Mouse (Mus musculus) gastrocnemius, postnatal 36 days (tissue): ENCODE measurements at regions not wholly inside any gene's neighbourhood (a gene's known extent, or its start where the extent isn't known, plus 50 kb on each side); places are given as distances from the start of the nearest gene placed in this dataset.
"Not testable (repeated sequence)": the region's sequence is repeated elsewhere in the genome, so short reads cannot be mapped to it uniquely, and the experiment has no call there.

Experiments
- DNase-seq, 2 experiments: peaks; one replicate each; pipeline ENCODE4 v3.0.0; 2022
- intact Hi-C: fragments of 180-260 bp; cut with DNase I; formaldehyde crosslinking; loops from one replicate; pipeline ENCODE4 v1.15.1; 2025

DNA sequence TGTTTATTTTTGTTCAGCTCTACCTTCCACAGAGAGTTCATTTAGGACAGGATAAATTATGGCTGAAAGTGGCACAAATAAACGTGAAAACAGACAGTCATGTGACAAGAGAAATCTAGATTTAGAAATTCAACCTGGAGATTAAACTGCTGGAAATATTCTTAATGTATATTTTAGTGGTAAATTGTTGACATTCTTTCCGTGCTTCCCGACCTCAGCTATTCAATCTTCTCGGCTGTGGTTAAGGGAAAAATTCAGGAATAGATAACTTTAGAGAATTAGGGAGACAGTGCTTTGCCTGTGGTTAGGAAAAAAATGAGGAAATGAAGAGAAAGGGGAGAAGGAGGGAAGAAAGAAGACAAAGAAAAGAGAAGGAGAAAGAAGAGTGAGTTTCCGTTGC, 211.7 kb upstream of the Tsc22d2 start:
- DNase-seq: no peak
- intact Hi-C loops: no loop called here

DNA sequence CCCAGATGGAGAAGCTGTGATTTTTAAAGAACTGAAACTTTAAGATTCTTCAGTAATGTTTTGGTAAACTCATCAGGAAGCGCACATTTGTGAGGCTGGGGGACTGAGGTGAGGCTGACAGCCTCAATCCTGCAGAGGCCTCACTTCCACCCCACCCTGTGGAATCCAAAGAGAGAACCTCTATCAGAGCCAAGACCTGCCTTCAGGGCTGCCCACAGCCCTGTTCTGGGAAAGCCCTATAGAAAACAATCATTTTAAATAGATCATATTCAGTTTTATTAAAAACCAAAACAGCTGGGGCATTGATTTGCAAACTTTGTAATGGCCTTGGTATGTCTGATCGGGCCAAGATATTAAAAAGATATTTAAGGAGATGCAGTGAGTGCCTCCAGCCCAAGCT, 210.7 kb upstream of the Tsc22d2 start:
- intact Hi-C loops: no loop called here

DNA sequence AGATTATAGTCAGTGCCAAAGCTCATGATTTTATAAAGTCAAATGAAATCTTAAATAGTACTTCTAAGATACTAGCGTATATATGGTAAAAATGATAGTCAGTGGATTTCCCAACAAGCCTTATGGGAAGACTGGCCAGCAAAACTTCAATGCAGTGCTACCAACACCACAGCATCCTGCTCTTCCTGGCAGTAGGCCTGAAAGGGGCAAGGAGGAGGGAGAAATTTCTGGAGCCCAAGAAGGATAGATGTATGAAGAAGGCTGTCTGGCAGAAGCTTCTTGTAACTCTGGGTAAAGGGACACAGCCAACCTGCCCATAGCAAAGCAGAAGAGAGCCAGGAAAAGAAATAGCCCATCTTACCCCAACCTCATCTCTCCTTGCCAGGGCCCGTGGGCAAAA, 209.0 kb upstream of the Tsc22d2 start:
- intact Hi-C loops: no loop called here

More for the DNA sequence above, 210.7 kb upstream of the Tsc22d2 start:
- DNase-seq: no peak

DNA sequence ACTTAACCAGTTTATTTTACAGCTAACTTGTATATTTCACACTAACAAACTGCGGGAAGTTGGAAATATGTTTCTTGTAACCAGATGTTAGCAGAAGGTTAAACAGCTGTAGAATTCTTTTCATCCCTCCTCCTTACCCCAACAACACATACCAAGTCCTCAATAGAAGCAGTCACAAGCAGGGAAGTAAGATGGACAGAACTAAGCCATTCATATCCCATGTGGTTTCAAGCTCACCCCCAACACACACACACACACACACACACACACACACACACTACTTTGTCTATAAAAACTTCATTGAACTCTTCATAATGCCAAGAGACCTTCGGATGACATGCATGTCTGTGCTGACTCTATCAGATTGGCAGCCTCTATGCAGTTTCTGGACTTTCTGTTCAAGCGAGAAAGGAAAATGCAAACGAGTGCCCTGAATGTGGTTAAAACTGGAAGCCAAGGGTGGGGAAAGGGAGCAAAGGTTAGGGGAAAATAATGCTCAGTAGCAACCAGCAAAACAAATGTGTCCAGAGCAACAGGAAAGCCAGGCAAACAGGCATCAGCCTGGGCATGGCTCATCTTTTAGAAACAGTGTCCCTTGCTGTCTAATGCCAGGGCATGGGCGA, 207.6 kb upstream of the Tsc22d2 start:
- intact Hi-C loops: no loop called here
- DNase-seq: no peak

More for the DNA sequence above, 209.0 kb upstream of the Tsc22d2 start:
- no peak for DNase-seq

DNA sequence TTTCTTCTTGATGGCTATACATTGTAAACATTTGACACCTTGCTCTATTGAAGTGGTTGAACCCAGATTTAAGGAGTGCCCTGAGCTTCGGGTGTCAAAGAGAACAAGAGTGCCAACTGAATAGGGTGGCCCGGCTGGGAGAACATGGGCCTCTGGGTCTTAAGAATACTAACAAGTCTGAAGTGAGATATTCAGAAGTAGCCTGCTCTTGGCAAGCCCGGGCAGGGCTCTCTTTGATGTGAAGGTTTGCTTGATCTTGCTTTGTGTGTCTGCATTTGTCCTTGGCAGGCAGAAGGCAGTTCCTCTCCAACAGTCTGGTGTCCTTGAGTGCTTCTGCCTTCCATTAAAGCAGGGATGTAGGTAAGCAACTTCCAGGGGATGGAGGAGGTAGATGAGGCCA, 203.5 kb upstream of the Tsc22d2 start:
- DNase-seq: no peak
- intact Hi-C loops: no loop called here

DNA sequence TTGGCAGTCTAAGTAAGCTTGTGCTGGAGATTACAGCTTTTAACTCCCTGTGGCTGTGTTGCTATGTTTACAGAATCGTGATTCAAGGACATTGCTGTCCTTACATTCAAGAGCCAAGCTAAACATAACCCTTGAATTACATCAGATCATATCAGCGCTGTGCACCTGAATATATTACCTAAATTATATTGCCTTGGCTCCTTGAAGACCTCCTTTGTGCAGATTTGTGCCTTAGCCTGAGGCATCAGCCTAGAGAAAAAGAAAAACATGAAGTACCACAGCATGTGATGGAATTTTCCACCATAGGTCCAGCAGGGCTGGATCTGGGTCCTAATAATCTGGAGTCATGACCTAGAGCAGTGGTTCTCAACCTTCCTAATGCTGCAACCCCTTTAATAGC, 189.8 kb upstream of the Tsc22d2 start:
- no peak for DNase-seq
- intact Hi-C loops: no loop called here

DNA sequence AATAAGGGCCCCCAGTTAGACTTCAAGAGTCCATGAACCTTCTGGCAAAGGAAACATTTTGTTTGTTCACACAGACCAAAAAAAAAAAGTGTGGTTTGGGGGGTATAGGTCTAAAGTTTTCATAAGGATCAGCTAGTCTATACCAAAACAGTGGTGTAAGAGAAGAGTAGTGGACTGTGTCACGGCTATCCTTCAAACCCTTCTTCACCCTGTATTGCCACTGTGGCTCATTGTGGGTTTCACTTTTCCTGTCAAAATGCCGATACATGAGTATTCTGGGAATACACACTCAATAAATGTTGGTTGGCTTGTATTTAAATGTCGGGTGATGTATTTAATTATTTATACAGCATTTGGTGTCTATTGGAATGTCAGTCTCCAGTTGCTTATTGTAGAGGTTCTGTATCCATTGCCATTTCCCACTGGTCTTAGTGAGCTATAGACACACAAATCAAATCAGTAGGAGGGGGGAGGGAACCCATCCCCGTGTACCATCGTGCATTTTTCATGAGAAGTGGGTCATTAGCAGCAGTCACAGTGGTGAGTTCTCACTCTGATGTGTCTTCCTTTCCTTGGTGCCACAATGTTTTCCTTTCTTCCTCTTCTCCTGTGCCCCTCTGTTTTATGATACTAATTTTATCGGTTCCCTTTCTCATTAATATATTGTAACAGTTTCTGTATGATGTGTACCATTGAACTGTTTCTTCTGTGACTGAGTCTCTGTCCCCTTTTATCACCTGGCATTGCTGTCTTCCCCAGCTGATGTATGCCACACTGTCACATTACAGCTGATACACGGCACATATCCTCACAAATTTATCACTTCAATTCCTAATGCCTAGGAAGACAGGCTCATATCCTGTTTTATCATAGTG, 187.8 kb upstream of the Tsc22d2 start:
- no peak for DNase-seq
- intact Hi-C loops: no loop called here

DNA sequence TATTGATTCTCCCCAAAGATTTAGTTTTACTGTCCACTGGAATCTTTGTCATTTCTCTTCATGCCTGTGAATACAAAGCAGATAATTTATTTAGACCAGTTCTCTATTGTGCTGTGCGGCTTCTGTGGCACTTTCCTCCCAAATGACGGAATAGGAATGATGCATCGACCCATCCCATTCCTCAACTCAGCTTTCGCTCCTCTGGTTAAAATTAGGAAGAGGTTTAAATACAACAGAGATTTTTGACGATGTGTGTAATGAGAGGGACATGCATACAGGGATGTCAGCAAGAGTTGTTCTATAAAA, 187.2 kb upstream of the Tsc22d2 start:
- DNase-seq: no peak
- intact Hi-C loops: no loop called here

DNA sequence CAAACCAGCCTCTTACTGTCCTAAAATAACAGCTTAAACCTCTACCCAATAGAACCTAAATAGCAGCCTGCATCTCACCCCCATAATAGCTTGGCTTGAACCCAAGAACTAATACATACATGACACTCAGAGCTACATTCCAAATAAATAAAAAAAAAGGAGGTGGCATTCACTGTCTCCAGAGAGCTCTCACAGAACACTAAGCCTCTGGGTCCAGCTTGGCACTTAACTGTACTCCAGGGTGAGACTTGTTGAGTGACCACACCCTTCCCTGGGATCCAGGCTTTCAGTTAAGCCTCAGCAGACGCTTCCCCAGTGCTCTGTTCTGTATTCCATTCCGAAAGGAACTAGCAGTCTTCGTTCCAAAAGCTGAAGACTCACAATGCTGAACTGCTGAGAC, 186.3 kb upstream of the Tsc22d2 start:
- DNase-seq: no peak
- intact Hi-C loops: no loop called here

DNA sequence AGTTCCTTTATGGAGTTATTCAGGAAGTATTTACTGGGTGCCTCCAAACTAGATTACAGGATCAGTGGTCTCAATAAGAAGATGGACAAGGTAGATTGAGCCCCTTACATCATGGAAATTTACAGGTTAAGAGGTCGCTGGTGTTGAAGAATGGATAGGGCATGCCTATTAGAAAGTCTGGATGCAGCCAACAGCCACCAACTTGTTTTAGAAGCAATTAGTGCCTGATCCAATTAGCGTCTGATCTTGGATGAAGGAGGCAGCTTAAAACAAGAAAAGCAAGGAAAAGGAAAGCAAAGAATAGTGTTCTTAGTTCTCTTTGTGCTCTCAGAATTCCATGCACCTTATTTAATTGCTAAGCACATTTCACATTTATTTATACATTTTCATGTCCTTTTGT, 182.8 kb upstream of the Tsc22d2 start:
- intact Hi-C loops: no loop called here
- DNase-seq: no peak

DNA sequence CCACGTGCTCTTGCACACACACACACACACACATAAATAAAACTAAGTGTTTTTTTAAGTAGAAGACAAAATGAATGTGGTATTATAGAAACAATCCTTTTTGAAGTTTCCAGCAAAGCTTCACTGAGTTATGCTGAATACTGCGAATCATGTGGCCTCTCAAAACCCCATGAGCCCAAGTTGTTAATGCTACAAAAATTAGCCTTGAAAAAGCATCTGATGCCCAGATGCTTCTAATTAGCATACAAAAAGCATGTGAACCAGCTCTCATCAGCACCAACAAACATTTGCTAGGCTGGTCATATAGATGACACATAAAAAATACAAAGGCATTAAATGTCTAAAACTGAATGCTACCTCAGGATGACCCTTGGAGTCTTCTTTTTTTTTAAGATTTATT, 181.2 kb upstream of the Tsc22d2 start:
- intact Hi-C loops: no loop called here
- DNase-seq: no peak

DNA sequence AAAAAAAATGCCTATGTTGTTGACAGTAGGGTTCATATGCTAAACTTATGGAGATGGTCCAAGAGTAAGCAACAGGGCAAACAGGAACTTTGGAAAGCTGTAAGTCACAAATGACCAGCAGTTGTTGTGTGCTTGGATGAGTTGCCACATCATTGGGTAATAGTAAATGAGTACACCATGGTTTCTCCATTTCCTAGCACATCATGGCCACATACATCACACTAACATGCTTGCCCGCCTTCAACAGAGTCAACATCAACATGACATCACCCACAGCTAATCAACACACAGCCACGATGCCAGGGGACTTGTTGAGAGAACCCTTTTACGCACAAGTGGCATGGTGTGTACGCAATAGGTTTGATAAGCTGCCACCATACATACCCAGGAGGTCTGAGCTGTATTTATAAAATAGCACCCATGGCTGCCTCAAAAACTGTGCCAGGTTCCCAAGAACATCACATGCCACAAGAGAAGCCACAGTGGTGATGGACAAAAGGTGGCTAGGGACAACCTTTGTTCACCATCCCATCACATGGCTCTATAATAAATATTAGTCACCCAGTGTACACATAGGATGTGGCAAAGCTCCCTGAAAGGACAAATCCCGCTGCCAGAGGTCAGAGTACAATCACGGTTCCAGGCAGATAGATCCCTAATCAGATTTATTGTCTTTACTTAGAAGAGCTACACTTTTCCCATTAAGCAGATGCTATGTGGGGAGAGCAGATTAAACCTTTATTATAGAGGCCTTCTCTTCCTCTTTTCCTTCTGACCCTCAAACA, 179.5 kb upstream of the Tsc22d2 start:
- intact Hi-C loops: no loop called here
- no peak for DNase-seq

DNA sequence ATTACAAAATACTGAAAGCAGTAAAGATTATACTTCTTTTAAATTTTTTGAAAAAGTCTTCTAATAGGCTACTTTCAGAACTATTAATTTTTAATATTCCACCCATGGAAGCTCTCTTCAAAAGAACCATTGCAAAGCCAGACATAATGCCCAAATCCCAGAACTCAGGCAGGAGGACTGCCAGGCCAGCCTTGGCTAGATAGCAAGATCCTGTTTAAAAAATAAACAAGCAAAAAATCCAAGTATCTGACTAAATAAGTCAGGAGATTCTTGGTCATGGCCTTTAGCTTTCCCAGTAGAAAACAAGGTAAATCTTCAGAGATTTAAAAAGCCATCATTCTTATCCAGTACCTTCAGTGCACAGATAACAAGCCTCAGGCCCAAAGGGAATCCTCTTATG, 176.4 kb upstream of the Tsc22d2 start:
- intact Hi-C loops: no loop called here

DNA sequence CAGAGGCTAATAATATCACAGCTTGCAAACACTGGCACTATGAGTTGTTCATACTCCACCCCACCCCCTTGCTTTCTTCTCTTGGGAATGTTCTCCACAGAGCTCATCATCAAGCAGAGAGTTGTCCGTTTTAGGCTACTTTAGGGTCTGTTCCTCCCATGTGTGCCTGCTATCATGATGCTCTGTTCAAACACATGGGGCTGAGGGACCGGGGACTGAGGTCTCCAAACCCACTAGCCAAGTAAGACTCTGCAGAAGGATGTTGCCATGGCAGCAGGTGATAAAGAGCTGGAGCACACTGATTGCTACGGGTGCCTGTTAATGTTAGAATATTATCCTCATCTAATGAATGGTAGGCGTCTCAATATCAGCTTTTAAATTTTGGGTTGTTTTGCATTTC, 173.7 kb upstream of the Tsc22d2 start:
- no peak for DNase-seq
- intact Hi-C loops: no loop called here

More for the DNA sequence above, 176.4 kb upstream of the Tsc22d2 start:
- no peak for DNase-seq

DNA sequence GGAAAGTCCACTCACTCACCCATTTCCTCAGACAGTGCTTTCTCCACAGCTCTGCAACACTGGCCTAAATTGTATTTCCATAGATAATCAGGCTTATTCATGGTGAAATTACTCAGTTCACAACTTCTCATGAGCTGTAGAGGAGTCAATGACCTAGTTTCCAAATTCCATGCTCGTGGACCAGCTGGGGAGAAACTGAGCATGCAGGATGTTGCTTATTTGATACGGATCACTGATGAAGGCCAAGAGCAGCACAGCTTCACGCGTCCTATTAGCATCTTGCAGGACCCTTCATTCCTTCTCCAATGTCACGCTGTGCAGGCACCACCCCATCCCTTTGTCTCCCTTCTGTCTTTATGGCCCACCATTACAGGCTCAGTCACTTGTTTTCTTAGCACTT, 169.2 kb upstream of the Tsc22d2 start:
- intact Hi-C loops: no loop called here

DNA sequence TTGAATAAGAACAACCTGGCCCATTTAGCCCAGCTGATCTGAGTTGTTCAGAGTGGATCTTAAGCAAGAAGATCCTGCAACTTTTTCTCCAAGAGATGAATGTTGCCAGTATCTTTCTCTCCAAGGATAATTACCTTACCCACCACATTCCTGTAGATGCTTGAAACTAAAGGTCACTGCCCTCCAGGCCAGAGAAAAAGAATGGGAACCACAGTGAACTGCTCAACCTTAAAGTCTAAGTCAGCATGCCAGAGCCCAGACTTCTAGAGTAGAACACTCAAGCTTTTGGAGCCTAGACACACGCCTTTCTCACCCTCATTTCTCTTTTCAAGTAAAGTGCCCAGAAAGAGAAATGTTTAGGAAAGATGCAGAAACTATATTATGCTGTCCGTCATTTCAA, 166.5 kb upstream of the Tsc22d2 start:
- intact Hi-C loops: no loop called here

More for the DNA sequence above, 169.2 kb upstream of the Tsc22d2 start:
- DNase-seq: no peak

DNA sequence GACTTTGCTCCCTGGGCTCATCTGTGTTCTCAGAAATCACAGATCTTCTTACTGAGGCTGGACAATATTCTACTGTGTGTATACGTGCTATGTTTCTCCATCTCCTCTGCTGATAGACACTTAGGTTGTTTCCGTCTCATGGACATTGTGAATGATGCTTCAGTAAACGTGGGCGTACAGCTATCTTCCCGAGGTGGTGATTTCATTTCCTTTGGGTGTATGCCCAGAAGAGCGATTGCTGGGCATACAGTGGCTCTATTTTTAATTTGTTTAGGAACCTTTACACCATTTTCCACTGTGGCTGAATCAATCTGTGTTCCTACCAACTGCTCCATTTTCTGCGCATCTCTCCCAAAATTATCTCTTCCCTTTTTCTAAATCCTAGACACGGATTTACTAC, 160.6 kb upstream of the Tsc22d2 start:
- intact Hi-C loops: no loop called here
- no peak for DNase-seq

More for the DNA sequence above, 166.5 kb upstream of the Tsc22d2 start:
- no peak for DNase-seq

DNA sequence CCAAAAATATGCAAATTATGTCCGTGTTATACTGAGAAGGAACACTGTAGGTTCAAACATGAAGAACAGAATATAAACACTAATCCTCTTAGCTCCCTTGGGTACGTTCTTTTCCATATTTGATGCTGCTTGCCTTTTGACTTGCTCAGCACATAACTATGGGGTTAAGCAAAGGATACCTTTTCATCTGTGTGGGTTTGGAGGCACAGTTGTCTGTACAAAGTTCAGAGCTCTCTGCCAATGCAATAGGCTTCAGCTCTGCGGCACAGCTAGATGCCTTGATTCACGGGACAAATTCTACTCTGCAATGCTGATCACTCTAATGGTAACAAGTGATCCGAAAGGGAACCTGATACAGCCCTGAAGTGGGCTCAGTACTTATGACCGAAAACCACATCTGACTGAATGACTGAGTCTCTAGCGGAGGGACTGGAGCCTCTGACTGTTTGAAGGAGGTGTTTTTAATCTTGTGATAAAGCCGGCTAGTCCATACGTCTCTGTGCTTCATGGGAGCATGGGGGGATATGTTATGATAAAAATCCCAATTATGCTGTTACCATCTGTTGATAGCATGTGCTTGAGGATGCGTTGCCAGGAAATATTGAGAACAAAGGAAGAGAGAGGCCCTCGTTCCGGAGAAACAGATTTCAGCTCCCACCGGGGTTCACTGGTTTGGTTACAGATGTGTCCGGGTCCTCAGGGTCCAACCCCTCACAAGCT, 146.7 kb upstream of the Tsc22d2 start:
- no peak for DNase-seq
- intact Hi-C loops: no loop called here

DNA sequence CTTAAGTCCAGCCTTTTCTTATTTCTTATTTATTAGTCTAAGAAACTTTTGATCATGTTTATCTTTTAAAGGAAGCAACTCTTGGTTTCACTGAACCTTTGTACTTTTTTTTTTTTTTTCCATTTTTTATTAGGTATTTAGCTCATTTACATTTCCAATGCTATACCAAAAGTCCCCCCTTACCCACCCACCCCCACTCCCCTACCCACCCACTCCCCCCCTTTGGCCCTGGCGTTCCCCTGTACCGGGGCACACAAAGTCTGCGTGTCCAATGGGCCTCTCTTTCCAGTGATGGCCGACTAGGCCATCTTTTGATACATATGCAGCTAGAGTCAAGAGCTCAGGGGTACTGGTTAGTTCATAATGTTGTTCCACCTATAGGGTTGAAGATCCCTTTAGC, 143.1 kb upstream of the Tsc22d2 start:
- DNase-seq, intact Hi-C loops: not testable (repeated sequence)

DNA sequence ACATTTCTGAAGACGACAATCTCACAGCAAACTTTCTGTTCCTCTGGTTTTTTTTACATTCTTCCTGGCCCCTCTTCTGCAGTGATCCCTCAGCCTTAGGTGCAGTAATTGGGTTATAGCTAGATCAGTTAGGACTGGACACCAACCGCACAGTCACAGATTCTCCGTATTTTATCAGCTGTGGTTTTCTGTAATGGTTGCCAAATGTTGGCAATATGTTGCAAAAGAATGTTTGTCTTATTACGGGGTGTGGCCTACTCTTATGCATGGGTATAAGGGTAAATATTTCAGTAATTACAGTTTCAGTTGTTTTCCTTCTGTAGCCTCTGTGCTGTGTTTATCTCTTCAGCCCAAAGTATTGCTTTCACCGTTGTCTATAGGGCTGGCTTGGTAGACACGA, 133.2 kb upstream of the Tsc22d2 start:
- DNase-seq: no peak
- intact Hi-C loops: no loop called here

DNA sequence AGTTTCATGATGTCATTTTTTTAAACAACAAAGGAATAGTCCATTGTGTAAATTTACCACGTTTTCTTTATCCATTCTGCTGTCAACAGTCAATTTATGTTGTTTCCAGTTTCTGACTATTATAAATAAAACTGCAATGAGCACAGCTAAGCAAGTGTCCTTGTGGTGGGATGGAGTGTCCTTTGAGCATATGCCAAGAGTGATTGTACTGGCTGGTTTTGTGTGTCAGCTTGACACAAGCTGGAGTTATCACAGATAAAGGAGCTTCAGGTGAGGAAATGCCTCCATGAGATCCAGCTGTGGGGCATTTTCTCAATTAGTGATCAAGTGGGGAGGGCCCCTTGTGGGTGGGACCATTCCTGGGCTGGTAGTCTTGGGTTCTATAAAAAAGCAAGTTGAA, 130.1 kb upstream of the Tsc22d2 start:
- intact Hi-C loops, DNase-seq: not testable (repeated sequence)
